Mouse (Mus musculus) intestine, postnatal 0 days (tissue): ENCODE measurements at regions not wholly inside any gene's neighbourhood (a gene's known extent, or its start where the extent isn't known, plus 50 kb on each side); places are given as distances from the start of the nearest gene placed in this dataset.

Source experiments
- ATAC-seq: fragments of 200-750 bp; cut with Nextera tagmentation; 2 replicates; pipeline ENCODE4 v1.8.0; 2017; ENCODE audit warnings: mild to moderate bottlenecking, moderate TSS enrichment, moderate library complexity
- H3K27ac ChIP-seq: fragments of 300-500 bp; sonication (generic); 2 replicates; pipeline ENCODE4 v1.5.1; 2014; ENCODE audit warnings: mild to moderate bottlenecking, low read depth, low read length, moderate library complexity
- H3K27me3 ChIP-seq: fragments of 300-500 bp; sonication (generic); replicated peaks from 2 replicates; pipeline ENCODE4 v1.6.1; 2014; ENCODE audit warnings: low read length, mixed read lengths; ENCODE audit not compliant: control insufficient read depth, insufficient read depth
- H3K36me3 ChIP-seq: fragments of 300-500 bp; sonication (generic); 2 replicates; pipeline ENCODE4 v1.6.1; 2014; ENCODE audit warnings: mild to moderate bottlenecking, moderate library complexity; ENCODE audit not compliant: control insufficient read depth, insufficient read depth
- H3K4me1 ChIP-seq: fragments of 300-500 bp; sonication (generic); replicated peaks from 2 replicates; pipeline ENCODE4 v1.6.1; 2014; ENCODE audit warnings: antibody characterized with exemption, low read length, mixed read lengths; ENCODE audit not compliant: control insufficient read depth, insufficient read depth
- H3K4me2 ChIP-seq: fragments of 300-500 bp; sonication (generic); replicated peaks from 2 replicates; pipeline ENCODE4 v1.6.1; 2014; ENCODE audit warnings: low read depth, mild to moderate bottlenecking, moderate library complexity
- H3K4me3 ChIP-seq: fragments of 300-500 bp; sonication (generic); 2 replicates; pipeline ENCODE4 v1.5.1; 2014; ENCODE audit warnings: low read depth, low read length
- H3K9ac ChIP-seq: fragments of 300-500 bp; sonication (generic); 2 replicates; pipeline ENCODE4 v1.6.1; 2014; ENCODE audit warnings: mild to moderate bottlenecking, low read depth, low read length
- H3K9me3 ChIP-seq: fragments of 300-500 bp; sonication (generic); 2 replicates; pipeline ENCODE4 v1.6.1; 2016; ENCODE audit warnings: mixed run types; ENCODE audit not compliant: control insufficient read depth
- CTCF ChIP-seq: sonication (generic); IDR thresholded peaks from 2 replicates; pipeline ENCODE4 v1.5.1; 2016; ENCODE audit warnings: low read depth, mild to moderate bottlenecking, control low read depth, antibody characterized with exemption, moderate library complexity
- WGBS: fragments of 180-500 bp; shearing (Covaris S2); extraction: QIAGEN DNeasy Blood & Tissue Kit; methylation state at CpG from one replicate; pipeline ENCODE4 v1.1.7; 2014; 5-methylcytosine and 5-hydroxymethylcytosine counted together

- ATAC-seq: no peak
- TF ChIP-seq CTCF: no peak
These were observed 1844.6 kb upstream of the Slc7a12 start for GRCm38 (mm10) chr3:12635857-12636256.

DNA sequence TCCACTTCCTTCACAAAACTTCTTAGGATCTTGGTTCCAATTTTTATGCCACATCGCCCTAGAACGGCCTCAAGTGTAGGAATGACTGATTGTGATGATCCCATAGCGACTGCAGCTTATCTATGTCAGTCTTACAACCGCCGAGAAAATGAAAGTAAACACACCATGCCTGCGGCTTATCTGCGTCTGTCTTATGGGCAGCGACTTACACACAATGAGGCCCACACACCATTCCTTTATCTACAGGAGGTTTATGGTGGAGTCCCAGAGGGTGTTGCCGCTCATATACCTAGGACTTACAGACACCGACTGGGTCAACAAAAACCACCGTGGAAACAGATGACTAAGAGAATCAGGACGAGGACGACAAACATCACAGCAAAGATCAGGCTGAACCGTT lies 1817.0 kb upstream of the Slc7a12 start:
- TF ChIP-seq CTCF: no peak
- no peaks in the 10 kb centered on the region for H3K36me3 ChIP-seq
- no peak overlapping the region for H3K27ac ChIP-seq
- 0 out of 2 replicates have a peak overlapping the region, but pooled peaks have one; percentile 7 for H3K4me3 ChIP-seq
- peak; percentile 22; the same call in 1 of the 2 replicates for ATAC-seq
- H3K9ac ChIP-seq: no peak overlapping the region
- no peaks in the 10 kb centered on the region for H3K4me1 ChIP-seq
- WGBS: 49% methylated on average over 14 of the region's 14 CpGs
- H3K27me3 ChIP-seq: no peaks in the 10 kb centered on the region
- H3K4me2 ChIP-seq: peak overlapping the region; percentile 32; the same call in 1 of the 2 replicates
- H3K9me3 ChIP-seq: 0 out of 2 replicates have a peak, but pooled peaks cover 3% of the 10 kb centered on the region

More at GRCm38 (mm10) chr3:12635857-12636256, 1844.6 kb upstream of the Slc7a12 start:
- no peaks in the 10 kb centered on the region for H3K36me3 ChIP-seq
- H3K4me2 ChIP-seq: no peak overlapping the region
- no peak overlapping the region for H3K27ac ChIP-seq
- no peaks in the 10 kb centered on the region for H3K27me3 ChIP-seq
- 62% methylated on average over 1 of the region's 1 CpGs for WGBS
- H3K4me3 ChIP-seq: no peak overlapping the region
- no peak overlapping the region for H3K9ac ChIP-seq
- no peaks in the 10 kb centered on the region for H3K9me3 ChIP-seq
- no peaks in the 10 kb centered on the region for H3K4me1 ChIP-seq
